Mouse (Mus musculus) testis, adult 2 months (tissue): ENCODE measurements around the gene Map2k5.

ENCODE experiments used
- CTCF ChIP-seq: fragments of 200-500 bp; IDR thresholded peaks from 2 replicates; pipeline ENCODE4 v1.5.1; 2012; ENCODE audit warnings: low read depth, mild to moderate bottlenecking, inconsistent platforms, low read length, moderate library complexity; ENCODE audit not compliant: control insufficient read depth, insufficient read depth, insufficient replicate concordance
- POLR2A ChIP-seq: fragments of 200-500 bp; IDR thresholded peaks from 2 replicates; pipeline ENCODE4 v1.6.1; 2012; ENCODE audit warnings: low read depth, mild to moderate bottlenecking, inconsistent platforms, low read length, moderate library complexity; ENCODE audit not compliant: control insufficient read depth

DNA sequence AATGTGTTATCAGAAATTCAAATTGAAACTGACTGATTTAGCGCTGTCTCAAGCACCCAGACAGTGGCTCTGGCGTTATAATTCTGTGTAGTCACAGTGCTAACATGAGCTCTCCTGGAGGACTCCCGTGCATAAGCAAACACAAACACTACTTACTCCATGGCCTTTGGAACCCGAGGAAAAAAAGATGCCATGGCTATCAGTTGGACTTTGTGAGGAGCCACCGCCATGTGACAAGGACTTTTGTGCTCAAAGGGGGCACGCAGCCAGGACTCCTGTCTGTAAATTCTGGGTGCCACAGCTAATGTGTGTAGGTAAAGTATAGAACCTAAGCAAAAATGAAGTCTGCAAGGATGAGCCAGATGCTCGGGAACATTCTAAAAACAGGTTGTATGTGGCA, 192.5 kb downstream of the Map2k5 start:
- TF ChIP-seq POLR2A (no peak), CTCF (no peak)
